Mouse (Mus musculus) gonadal fat pad, adult 2 months (tissue): ENCODE measurements at regions not wholly inside any gene's neighbourhood (a gene's known extent, or its start where the extent isn't known, plus 50 kb on each side); places are given as distances from the start of the nearest gene placed in this dataset.

Experiments used
- DNase-seq: peaks from one replicate; pipeline ENCODE4 v3.0.0-alpha.2; 2012; ENCODE audit warnings: low read depth

DNA sequence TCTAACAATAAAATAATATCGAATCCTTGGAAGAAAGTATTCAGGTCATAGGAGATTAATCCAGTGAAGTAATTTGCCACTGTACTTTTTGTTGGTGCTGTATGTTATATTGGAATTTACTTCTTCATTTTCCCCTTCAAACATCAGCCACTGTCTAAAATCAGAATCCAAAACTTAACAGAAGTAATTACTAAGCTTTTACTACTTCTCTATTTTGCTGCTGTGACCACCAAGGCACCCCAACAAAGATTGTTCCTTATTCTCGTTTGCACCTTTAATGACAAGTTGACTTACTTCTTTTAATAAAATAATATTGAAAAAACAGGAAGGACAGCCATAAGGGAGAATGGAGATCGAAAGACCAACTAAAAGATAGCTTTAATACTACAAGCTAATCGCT lies 1130.1 kb upstream of the Cited2 start:
- no peak for DNase-seq

GRCm38 (mm10) chr10:16600041-16600440 lies 1123.0 kb upstream of the Cited2 start:
- no peak for DNase-seq

- no peak for DNase-seq
Observed at GRCm38 (mm10) chr10:16600551-16601224, 1122.3 kb upstream of the Cited2 start.

DNA sequence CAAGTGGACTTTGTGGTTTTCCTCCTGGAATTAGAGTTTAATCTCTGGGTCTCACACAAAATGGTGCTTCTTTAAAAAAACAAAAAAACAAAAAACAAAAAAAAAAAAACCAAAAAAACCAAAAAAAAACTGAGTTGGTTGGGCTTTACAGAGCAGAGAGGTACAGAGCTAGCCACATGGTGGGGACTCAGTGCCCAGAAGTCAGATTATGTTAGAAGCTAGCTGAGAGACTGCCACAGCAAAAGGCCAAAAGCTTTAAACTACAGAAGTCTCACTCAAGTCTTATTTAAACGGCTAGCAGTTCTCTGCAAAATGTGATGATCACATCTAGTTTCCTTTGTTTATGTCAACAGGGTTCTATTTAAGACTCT lies 1121.8 kb upstream of the Cited2 start:
- no peak for DNase-seq

GRCm38 (mm10) chr10:16608339-16608738 lies 1114.7 kb upstream of the Cited2 start:
- no peak for DNase-seq

DNA sequence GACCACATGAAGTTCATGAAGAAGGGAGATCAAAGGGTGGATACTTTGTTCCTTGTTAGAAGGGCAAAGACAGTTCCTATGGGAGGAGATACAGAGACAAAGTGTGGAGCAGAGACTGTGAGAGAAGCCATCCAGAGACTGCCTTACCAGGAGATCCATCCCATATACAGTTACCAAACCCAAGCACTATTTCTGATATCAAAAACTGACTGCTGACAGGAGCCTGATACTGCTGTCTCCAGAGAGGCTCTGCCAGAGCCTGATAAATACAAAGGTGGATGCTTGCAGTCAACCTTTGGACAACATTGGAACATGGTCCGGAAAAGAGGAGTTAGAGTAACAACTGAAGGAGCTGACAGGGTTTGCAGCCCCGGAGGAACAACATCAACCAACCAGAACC lies 1104.3 kb upstream of the Cited2 start:
- DNase-seq: no peak

DNA sequence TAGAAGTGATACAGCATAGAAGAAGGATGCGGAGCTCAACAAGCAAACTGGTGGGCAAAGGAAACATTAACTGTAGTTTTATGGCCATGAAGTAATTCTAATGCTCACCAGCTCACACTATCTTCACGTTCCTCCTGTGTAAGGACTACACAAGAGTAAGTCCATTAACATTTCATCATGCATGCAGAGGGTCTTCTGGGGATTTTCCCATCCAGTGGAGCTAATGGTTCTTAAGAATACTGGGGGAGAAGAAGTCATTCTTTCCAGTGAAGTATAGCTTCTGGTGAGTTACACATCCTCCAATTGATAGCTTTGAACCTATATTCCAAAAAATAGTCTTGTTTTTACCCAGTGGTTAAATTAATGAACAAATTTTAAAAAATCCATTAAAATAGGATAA lies 1103.4 kb upstream of the Cited2 start:
- no peak for DNase-seq

GRCm38 (mm10) chr10:16620804-16621559 lies 1102.0 kb upstream of the Cited2 start:
- DNase-seq: no peak

DNA sequence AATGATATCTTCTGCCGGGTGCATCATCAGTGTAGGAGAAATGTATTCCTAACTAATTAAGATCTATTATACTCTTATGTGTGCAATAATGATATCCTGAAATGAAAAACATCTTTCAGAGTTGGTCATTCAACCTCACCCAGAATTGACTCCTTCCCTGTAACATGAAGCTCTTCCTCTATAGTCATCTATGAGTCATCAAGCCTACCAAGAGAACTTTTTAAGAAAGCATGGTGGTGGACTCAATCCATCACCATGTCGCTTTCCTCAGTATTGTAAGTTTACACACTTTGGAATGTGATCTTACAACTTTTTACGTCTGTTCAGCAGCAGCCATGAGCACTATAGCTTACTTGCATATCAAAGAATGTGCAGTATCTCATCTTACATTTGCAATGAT lies 1100.2 kb upstream of the Cited2 start:
- DNase-seq: no peak

GRCm38 (mm10) chr10:16633236-16633635 lies 1089.8 kb upstream of the Cited2 start:
- DNase-seq: no peak

GRCm38 (mm10) chr10:16635463-16635862 lies 1087.6 kb upstream of the Cited2 start:
- no peak for DNase-seq

- DNase-seq: no peak
Observed at GRCm38 (mm10) chr10:16637006-16637405, 1086.0 kb upstream of the Cited2 start.

- DNase-seq: no peak
Observed at GRCm38 (mm10) chr10:16638111-16638510, 1084.9 kb upstream of the Cited2 start.

DNA sequence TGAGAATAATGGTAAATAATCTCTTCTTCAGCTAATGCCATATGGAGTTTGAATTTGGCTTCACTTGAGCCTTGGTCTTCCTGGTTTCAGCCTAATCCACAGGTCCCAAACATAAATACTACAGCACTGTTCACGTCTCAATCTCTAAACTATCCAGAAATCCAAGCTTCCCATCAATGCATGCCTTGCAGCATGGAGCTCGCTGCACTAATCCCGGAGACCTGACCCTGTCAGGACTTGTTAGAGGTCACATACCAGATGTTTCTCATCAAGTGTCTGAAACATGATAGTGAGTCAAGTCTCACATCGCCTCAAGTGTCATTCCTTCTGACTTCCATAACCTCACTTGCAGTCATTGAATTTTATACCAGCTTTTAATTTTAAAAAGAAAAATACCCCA lies 1082.9 kb upstream of the Cited2 start:
- no peak for DNase-seq

DNA sequence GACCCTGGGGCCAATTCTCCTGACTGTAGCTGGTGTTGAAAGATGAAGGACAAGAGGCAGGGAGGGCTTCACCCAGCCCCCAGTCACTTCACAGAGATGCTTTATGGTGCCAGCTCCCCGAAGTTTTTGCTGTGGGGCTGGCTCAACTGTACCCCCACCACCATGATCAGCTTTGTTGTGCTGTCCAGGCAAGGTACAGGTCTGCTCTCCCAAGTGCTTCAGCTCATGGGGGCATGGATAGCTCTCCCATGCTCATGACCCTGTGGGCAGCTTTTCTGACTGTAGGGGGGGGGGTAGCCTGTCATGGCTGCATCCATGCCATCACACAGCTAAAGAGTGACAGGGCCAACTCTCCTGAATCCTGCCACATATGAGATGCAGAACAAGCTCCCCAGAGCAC lies 1072.9 kb upstream of the Cited2 start:
- DNase-seq: no peak

DNA sequence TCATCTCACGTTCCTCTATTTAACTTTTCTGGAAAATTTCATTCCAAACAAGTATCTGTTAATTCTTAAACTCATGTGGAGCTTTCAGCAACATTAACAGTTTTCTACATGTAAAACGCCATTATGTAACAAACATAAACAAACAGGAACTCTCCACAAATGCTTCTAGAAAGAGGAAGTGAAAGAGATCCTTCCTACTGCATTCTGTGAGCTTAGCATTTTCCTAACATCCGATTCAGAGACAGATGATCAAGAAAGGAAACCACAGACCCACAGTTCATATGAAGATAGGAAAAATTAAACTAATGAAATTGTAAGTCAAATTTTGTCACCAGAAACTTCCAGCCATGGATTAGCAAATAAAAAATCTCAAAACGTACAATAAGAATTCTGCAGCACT lies 1070.6 kb upstream of the Cited2 start:
- no peak for DNase-seq

- DNase-seq: no peak
Observed at GRCm38 (mm10) chr10:16664483-16664882, 1058.5 kb upstream of the Cited2 start.

DNA sequence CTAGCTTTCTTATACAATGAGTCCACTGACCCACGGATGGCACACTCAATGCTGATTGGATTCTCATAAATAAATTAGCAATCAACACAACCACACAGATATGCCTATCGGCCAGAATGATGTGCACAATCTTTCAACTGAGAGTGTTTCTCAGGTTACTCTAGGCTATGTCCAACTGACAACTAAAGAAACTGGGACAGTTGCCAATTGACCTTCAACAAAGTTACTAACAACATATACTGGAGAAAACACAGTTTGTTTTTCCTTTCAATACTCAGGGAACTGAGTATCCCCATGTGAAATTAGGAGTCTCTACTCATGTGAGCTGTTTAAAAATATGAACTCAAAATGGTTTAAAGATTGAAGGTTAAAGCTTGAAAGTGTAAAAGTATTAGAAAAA lies 1052.7 kb upstream of the Cited2 start:
- no peak for DNase-seq

DNA sequence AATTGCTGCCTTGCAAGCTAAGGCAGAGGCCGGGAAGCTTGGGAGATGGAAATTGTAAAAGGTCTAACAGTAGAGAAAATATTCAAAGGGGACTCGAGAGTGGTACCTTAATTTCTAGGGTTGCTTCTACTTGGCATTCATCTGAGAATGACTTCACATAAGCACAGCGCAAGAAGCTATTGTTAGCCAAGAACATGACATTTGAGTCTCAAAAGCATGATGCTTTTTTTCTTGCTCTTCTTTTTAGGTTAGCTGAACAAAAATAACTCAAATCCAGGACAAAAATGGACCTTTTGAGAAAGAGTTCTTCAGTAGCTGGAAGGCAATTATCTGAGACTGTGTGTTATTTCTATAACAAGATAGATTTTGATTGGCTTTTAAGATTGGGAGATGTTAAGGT lies 1042.0 kb upstream of the Cited2 start:
- no peak for DNase-seq

GRCm38 (mm10) chr10:16685352-16685751 lies 1037.7 kb upstream of the Cited2 start:
- no peak for DNase-seq

DNA sequence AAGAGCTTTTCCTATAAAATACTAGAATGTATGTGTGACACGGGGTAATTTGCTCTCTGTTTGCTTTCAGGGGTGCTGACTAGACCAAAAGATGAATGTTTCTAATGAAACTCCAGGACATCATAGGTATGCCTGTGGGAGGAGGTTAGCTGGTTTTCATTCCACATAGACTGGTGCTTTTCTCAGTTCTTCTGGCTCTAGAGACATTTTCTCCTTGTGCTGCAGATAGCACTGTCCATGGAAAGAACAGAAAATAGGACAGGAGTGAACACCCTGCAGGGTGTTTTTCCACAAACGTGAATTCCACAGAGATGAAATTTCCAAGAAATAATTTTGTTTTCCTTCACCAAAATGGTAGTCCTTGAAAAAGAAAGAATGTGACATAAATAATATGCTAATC lies 1016.0 kb upstream of the Cited2 start:
- no peak for DNase-seq

DNA sequence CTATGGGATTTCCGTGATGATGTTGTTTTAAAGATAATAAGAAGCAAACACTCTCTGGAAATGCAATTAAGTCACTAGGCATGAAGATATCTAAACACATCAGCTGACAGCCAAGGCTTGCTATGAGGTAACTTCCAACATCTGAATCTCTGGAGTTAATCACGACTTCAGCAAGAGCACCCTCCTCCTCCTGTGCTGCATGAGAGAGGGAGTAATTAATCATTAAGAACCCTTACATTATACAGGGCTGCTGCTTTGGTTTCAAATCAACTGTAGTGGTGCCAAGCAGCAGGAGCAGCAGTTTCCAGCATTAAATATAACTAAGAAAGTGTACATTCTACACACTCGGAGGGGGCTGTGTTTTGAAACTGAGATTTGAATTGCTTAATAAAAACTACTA lies 1009.9 kb upstream of the Cited2 start:
- DNase-seq: no peak

GRCm38 (mm10) chr10:16714065-16714464 lies 1009.0 kb upstream of the Cited2 start:
- DNase-seq: no peak

DNA sequence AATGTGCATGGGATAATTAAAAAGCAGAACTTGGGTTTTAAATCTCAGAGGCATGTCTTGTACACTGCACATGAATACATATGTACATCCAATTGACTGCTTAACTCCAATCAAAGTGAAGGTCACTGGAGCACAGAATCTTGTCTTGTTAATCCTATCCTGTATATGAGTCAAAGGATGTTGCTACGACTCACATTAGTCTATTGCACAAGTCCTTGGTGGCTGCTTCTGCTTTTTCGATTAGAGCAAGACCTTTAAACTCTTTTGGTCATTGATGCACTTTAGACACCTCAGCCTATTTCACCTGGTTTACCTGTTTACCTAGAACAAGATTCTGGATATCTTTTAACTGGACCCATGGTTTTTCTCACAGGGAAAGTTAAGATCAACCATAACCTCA lies 1008.5 kb upstream of the Cited2 start:
- DNase-seq: no peak
